Mouse (Mus musculus) liver, embryonic 13.5 days (tissue): ENCODE results near the gene Gm14226. TPM values are rescaled to one million over a fixed set of nuclear protein-coding genes. Genes with fewer than 3 reads are reported as not detected.
A peak's percentile ranks its signal among the peaks of the same experiment; 100 is the strongest.
"Not testable (repeated sequence)": the region's sequence is repeated elsewhere in the genome, so short reads cannot be mapped to it uniquely, and the experiment has no call there.

Experiments used
- ATAC-seq: fragments of 200-750 bp; cut with Nextera tagmentation; 2 replicates; pipeline ENCODE4 v1.8.0; 2017; ENCODE audit warnings: low read depth, mild to moderate bottlenecking, moderate number of reproducible peaks, moderate library complexity
- DNase-seq: peaks from one replicate; pipeline ENCODE4 v3.0.0; 2022
- H3K27ac ChIP-seq: fragments of 300-500 bp; sonication (generic); 2 replicates; pipeline ENCODE4 v1.5.1; 2015; ENCODE audit warnings: moderate library complexity, mild to moderate bottlenecking, inconsistent platforms
- H3K27me3 ChIP-seq: fragments of 300-500 bp; sonication (generic); 2 replicates; pipeline ENCODE4 v1.6.1; 2015; ENCODE audit warnings: mild to moderate bottlenecking, inconsistent platforms
- H3K36me3 ChIP-seq: fragments of 300-500 bp; sonication (generic); 2 replicates; pipeline ENCODE4 v1.6.1; 2015; ENCODE audit warnings: mild to moderate bottlenecking, inconsistent platforms
- H3K4me1 ChIP-seq: fragments of 300-500 bp; sonication (generic); replicated peaks from 2 replicates; pipeline ENCODE4 v1.6.1; 2015; ENCODE audit warnings: inconsistent platforms
- H3K4me2 ChIP-seq: fragments of 300-500 bp; sonication (generic); 2 replicates; pipeline ENCODE4 v1.6.1; 2015; ENCODE audit warnings: inconsistent platforms, mild to moderate bottlenecking, moderate library complexity
- H3K4me3 ChIP-seq: fragments of 300-500 bp; sonication (generic); replicated peaks from 2 replicates; pipeline ENCODE4 v1.5.1; 2015; ENCODE audit warnings: mild to moderate bottlenecking, inconsistent platforms
- H3K9ac ChIP-seq: fragments of 300-500 bp; sonication (generic); 2 replicates; pipeline ENCODE4 v1.6.1; 2015; ENCODE audit warnings: mild to moderate bottlenecking, inconsistent platforms
- H3K9me3 ChIP-seq: fragments of 300-500 bp; sonication (generic); replicated peaks from 2 replicates; pipeline ENCODE4 v1.6.1; 2016; ENCODE audit warnings: inconsistent platforms
- WGBS: fragments of 180-500 bp; shearing (Covaris S2); methylation state at CpG from one replicate; pipeline ENCODE4 v1.1.7; 2015; ENCODE audit not compliant: insufficient replicate concordance; 5-methylcytosine and 5-hydroxymethylcytosine counted together
- polyA plus RNA-seq: library from polyadenylated mRNA; unstranded; fragments of >200 nt; fragmentation: Nextera tagmentation; extraction: Ambion mirVana; gene quantifications from 2 replicates; pipeline ENCODE4 v1.2.1, GENCODE M21; 2015

The Gm14226 gene
- polyA plus RNA-seq, 1 experiment from 2014 or later = 0.41 TPM

GRCm38 (mm10) chr2:155018762-155019641, 936 bp downstream of the Gm14226 start:
- DNase-seq = no peak
- Histone ChIP-seq H3K4me2 (peak overlapping the region; percentile 83), H3K4me1 (peaks cover 13% of the 10 kb centered on the region), H3K36me3 (no peaks in the 10 kb centered on the region), H3K27ac (peak overlapping the region; percentile 67), H3K9me3 (no peaks in the 10 kb centered on the region), H3K27me3 (peaks cover 23% of the 10 kb centered on the region), H3K4me3 (peak overlapping the region; percentile 57), H3K9ac (peak overlapping the region; percentile 57)
- ATAC-seq = peak; percentile 95
- 1% methylated on average over 38 of the region's 38 CpGs for WGBS

DNA sequence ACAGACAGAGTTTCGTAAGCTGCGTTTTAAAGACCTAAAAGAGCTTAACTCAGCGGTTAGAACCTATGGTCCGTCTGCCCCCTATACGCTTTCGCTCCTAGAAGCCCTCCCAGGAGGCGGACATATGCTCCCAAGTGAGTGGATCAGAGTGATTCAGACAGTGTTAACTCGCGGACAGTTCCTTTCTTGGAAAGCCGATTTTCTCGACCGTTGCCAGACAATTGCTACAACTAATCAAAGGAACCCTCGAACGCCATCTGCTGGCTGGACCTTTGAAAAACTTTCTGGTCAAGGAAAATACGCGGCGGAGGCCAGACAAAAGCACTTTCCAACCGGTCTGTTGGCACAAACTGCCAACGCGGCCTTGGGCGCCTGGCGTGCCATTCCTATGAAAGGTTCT, 1.6 kb downstream of the Gm14226 start:
- no peaks in the 10 kb centered on the region for H3K9me3 ChIP-seq
- H3K9ac ChIP-seq = peak overlapping the region; percentile 57
- no peaks in the 10 kb centered on the region for H3K36me3 ChIP-seq
- DNase-seq = no peak
- H3K27ac ChIP-seq = peak overlapping the region; percentile 67
- WGBS = under 1% methylated on average over 22 of the region's 22 CpGs
- H3K4me2 ChIP-seq = peak overlapping the region; percentile 83
- H3K4me1 ChIP-seq = peaks cover 13% of the 10 kb centered on the region
- ATAC-seq = peak; percentile 75
- peak overlapping the region; percentile 57 for H3K4me3 ChIP-seq
- peaks cover 23% of the 10 kb centered on the region for H3K27me3 ChIP-seq

- H3K9me3 ChIP-seq, DNase-seq, ATAC-seq, H3K4me3 ChIP-seq, H3K9ac ChIP-seq, H3K36me3 ChIP-seq, H3K27ac ChIP-seq: not testable (repeated sequence)
- WGBS = 49% methylated on average over 20 of the region's 20 CpGs
- H3K4me2 ChIP-seq = peak overlapping the region; percentile 83; the same call in 1 of the 2 replicates
- peaks cover 13% of the 10 kb centered on the region for H3K4me1 ChIP-seq
- H3K27me3 ChIP-seq = peaks cover 23% of the 10 kb centered on the region
Observed at GRCm38 (mm10) chr2:155020247-155020826, 2.3 kb downstream of the Gm14226 start.

- 67% methylated on average over 7 of the region's 7 CpGs for WGBS
- DNase-seq (no peak), ATAC-seq (no peak)
- Histone ChIP-seq H3K4me2 (no peak overlapping the region), H3K4me1 (no peaks in the 10 kb centered on the region), H3K27me3 (peaks cover 14% of the 10 kb centered on the region), H3K9ac (no peak overlapping the region), H3K9me3 (no peaks in the 10 kb centered on the region), H3K27ac (no peak overlapping the region), H3K36me3 (no peaks in the 10 kb centered on the region), H3K4me3 (no peak overlapping the region)
Observed at GRCm38 (mm10) chr2:155030831-155031230, 12.8 kb downstream of the Gm14226 start.

- WGBS = 27% methylated on average over 19 of the region's 19 CpGs
- no peak for ATAC-seq
- Histone ChIP-seq H3K4me3 (no peak overlapping the region), H3K9ac (no peak overlapping the region), H3K27me3 (peaks cover 14% of the 10 kb centered on the region), H3K36me3 (no peaks in the 10 kb centered on the region), H3K4me1 (no peaks in the 10 kb centered on the region), H3K9me3 (no peaks in the 10 kb centered on the region), H3K4me2 (no peak overlapping the region), H3K27ac (no peak overlapping the region)
- DNase-seq = no peak
Observed at GRCm38 (mm10) chr2:155032938-155033710, 15.1 kb downstream of the Gm14226 start.

GRCm38 (mm10) chr2:155039956-155040355, 21.9 kb downstream of the Gm14226 start:
- no peak for DNase-seq
- no peaks in the 10 kb centered on the region for H3K27me3 ChIP-seq
- no peaks in the 10 kb centered on the region for H3K36me3 ChIP-seq
- H3K4me1 ChIP-seq = no peaks in the 10 kb centered on the region
- H3K9me3 ChIP-seq = no peaks in the 10 kb centered on the region
- no peak overlapping the region for H3K4me3 ChIP-seq
- H3K4me2 ChIP-seq = no peak overlapping the region
- WGBS = 69% methylated on average over 4 of the region's 4 CpGs
- no peak for ATAC-seq
- no peak overlapping the region for H3K9ac ChIP-seq
- no peak overlapping the region for H3K27ac ChIP-seq

DNA sequence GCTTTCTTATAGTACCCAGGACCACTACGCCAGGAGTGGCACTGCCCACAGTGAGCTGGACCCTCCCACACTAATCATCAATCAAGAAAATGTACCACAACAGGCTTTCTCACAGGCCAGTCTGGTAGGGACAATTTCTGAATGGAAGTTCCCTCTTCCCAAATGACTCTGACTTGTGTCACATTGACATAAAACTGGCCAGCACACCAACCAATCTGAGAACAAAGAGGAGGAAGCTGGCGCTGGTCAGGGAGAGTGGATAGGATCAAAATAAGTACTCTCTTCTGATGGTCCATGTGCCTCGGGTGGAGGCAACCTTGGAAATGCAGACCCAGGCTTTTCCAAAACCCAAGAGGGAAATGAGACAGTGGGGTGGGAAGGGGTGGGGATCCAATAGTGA, 26.5 kb downstream of the Gm14226 start:
- H3K4me3 ChIP-seq = no peak overlapping the region
- WGBS = 55% methylated on average over 3 of the region's 3 CpGs
- H3K36me3 ChIP-seq = no peaks in the 10 kb centered on the region
- no peak overlapping the region for H3K9ac ChIP-seq
- H3K27ac ChIP-seq = no peak overlapping the region
- 0 out of 2 replicates have a peak, but pooled peaks cover 2% of the 10 kb centered on the region for H3K27me3 ChIP-seq
- H3K4me2 ChIP-seq = no peak overlapping the region
- no peak for ATAC-seq
- no peaks in the 10 kb centered on the region for H3K9me3 ChIP-seq
- DNase-seq = no peak
- H3K4me1 ChIP-seq = no peaks in the 10 kb centered on the region

GRCm38 (mm10) chr2:155045075-155045474, 27.0 kb downstream of the Gm14226 start:
- DNase-seq = no peak
- Histone ChIP-seq H3K27ac (no peak overlapping the region), H3K4me3 (no peak overlapping the region), H3K9me3 (no peaks in the 10 kb centered on the region), H3K4me2 (no peak overlapping the region), H3K4me1 (peaks cover 2% of the 10 kb centered on the region), H3K9ac (no peak overlapping the region), H3K27me3 (0 out of 2 replicates have a peak, but pooled peaks cover 2% of the 10 kb centered on the region), H3K36me3 (no peaks in the 10 kb centered on the region)
- WGBS = 49% methylated on average over 3 of the region's 3 CpGs
- ATAC-seq = no peak

- H3K4me1 ChIP-seq = peaks cover 15% of the 10 kb centered on the region
- 69% methylated on average over 2 of the region's 2 CpGs for WGBS
- no peaks in the 10 kb centered on the region for H3K36me3 ChIP-seq
- no peak overlapping the region for H3K27ac ChIP-seq
- no peak overlapping the region for H3K4me2 ChIP-seq
- H3K4me3 ChIP-seq = no peak overlapping the region
- DNase-seq = no peak
- no peaks in the 10 kb centered on the region for H3K9me3 ChIP-seq
- H3K27me3 ChIP-seq = 0 out of 2 replicates have a peak, but pooled peaks cover 2% of the 10 kb centered on the region
- no peak for ATAC-seq
- H3K9ac ChIP-seq = no peak overlapping the region
Observed at GRCm38 (mm10) chr2:155046803-155047202, 28.7 kb downstream of the Gm14226 start.

DNA sequence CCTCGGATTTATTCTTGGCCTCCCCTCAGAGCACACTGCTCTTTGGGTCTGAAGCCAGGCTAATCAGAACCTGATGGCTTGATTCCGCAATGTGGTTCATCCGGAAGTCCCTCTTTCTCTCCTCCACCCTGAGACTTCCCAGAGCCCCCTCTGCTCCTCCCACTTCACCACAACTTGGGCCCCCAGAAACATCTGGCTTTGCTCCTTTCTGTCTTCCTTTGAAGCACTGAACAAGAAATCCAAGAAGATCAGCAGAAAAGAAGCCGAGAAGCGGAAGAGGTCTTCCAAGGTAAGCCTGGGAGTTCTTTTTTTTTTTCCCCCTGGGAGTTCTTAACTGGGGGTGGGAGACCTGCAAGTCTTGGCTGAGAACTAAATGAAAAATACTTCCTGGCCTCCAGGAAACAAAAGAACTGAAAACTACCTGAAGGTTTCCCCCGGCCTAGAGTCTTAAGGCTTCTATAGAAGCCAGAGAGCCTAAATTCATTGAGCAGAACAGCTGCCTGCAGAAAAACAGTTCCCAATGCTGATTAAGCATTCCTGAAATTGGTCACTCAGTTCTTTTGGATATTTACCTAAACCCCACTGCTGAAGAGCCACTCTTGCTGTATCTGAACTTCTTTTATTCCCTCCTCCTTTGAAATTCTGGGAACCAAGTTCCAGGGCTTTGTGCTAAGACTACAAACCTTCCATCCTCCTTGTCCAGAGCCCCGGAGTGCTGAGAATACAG, 29.5 kb downstream of the Gm14226 start:
- no peak overlapping the region for H3K27ac ChIP-seq

More for the DNA sequence above, 29.5 kb downstream of the Gm14226 start:
- 0 out of 2 replicates have a peak, but pooled peaks cover 2% of the 10 kb centered on the region for H3K27me3 ChIP-seq
- no peak overlapping the region for H3K4me3 ChIP-seq
- 61% methylated on average over 7 of the region's 7 CpGs for WGBS
- DNase-seq = no peak
- H3K36me3 ChIP-seq = no peaks in the 10 kb centered on the region
- H3K4me2 ChIP-seq = no peak overlapping the region
- no peak for ATAC-seq
- no peak overlapping the region for H3K9ac ChIP-seq
- peaks cover 23% of the 10 kb centered on the region for H3K4me1 ChIP-seq
- no peaks in the 10 kb centered on the region for H3K9me3 ChIP-seq
